Mouse (Mus musculus): ENCODE measurements at regions not wholly inside any gene's neighbourhood (a gene's known extent, or its start where the extent isn't known, plus 50 kb on each side); places are given as distances from the start of the nearest gene placed in this dataset.

GRCm38 (mm10) chr5:43094329-43094898, 138.6 kb upstream of the Cpeb2 start:
- TF ChIP-seq MAFK (IDR thresholded peaks at IDR 0.05; ENCODE audit: insufficient read depth, low read depth, low read length) (no peak), CHD2 (IDR thresholded peaks at IDR 0.05; ENCODE audit: low read depth, low read length) (no peak), HCFC1 (IDR thresholded peaks at IDR 0.05; ENCODE audit: borderline replicate concordance, insufficient read depth, low read length) (no peak), ZC3H11A (IDR thresholded peaks at IDR 0.05; ENCODE audit: borderline replicate concordance, low read depth, low read length) (no peak), ZNF384 (IDR thresholded peaks at IDR 0.05; ENCODE audit: low read depth, low read length) (no peak)

Data from ES-E14 (cell line).